Mouse (Mus musculus): ENCODE results near the gene Inpp1.

GRCm38 (mm10) chr1:52839099-52839498 lies 21.6 kb upstream of the Inpp1 start:
- TF ChIP-seq USF1 (IDR thresholded peaks at IDR 0.05; ENCODE audit: low read depth) (no peak), CTCF (IDR thresholded peaks at IDR 0.05; ENCODE audit: control insufficient read depth, insufficient read depth, insufficient read length) (no peak), MAX (IDR thresholded peaks at IDR 0.05) (no peak), MYOD1 (IDR thresholded peaks at IDR 0.05; ENCODE audit: control insufficient read depth, insufficient read length, low read depth) (no peak), CEBPB (IDR thresholded peaks at IDR 0.05; ENCODE audit: low read depth) (no peak), FOSL1 (IDR thresholded peaks at IDR 0.05; ENCODE audit: insufficient read depth, low read length, poor library complexity, severe bottlenecking) (no peak)

All from C2C12 (cell line).